In genomic region chr7:80844691-80845090, GRCm38 (mm10) we compare ENCODE assay signal across 26 mouse cellular contexts.
"Had no signal": no experiment of that assay in that cellular context is flagged by ENCODE, and none has a peak within 500 bp of the region (broad histone marks: within the 10 kb centered on the region; RNA-seq: fewer than 3 reads in every experiment).

No protein-coding gene starts in this region.

- H3K9me3 ChIP-seq: heart, embryonic 13.5 days; heart, embryonic 15.5 days; hindbrain, embryonic 15.5 days; kidney, embryonic 15.5 days; limb, embryonic 13.5 days; limb, embryonic 15.5 days; liver, embryonic 13.5 days; liver, embryonic 15.5 days had no signal

- H3K36me3 ChIP-seq: heart, embryonic 13.5 days; heart, embryonic 15.5 days; hindbrain, embryonic 15.5 days; kidney, embryonic 15.5 days; limb, embryonic 13.5 days; limb, embryonic 15.5 days; liver, embryonic 13.5 days; liver, embryonic 15.5 days had no signal

- H3K27me3 ChIP-seq: heart, embryonic 13.5 days; heart, embryonic 15.5 days; hindbrain, embryonic 15.5 days; kidney, embryonic 15.5 days; limb, embryonic 13.5 days; limb, embryonic 15.5 days; liver, embryonic 13.5 days; liver, embryonic 15.5 days had no signal

- ATAC-seq: hindbrain, postnatal 0 days; intestine, embryonic 16.5 days had no signal

- DNase-seq: gastrocnemius, postnatal 14 days; gastrocnemius, postnatal 36 days; heart, adult 11 months; heart, adult 2 months; heart, postnatal 14 days; heart, postnatal 36 days; kidney, adult 11 months; kidney, adult 2 months; kidney, adult 9 months; kidney, postnatal 14 days; kidney, postnatal 36 days; layer of hippocampus, adult 9-11 months; layer of hippocampus, postnatal 36 days; left cerebral cortex, postnatal 4 days; liver, embryonic 13.5 days had no signal

- H3K4me3 ChIP-seq: heart, adult 2 months; heart, embryonic 13.5 days; heart, embryonic 15.5 days; hindbrain, embryonic 15.5 days; kidney, embryonic 15.5 days; limb, embryonic 13.5 days; limb, embryonic 15.5 days; liver, embryonic 13.5 days; liver, embryonic 15.5 days had no signal

- H3K4me2 ChIP-seq: heart, embryonic 11.5 days; heart, embryonic 13.5 days; heart, embryonic 15.5 days; hindbrain, embryonic 15.5 days; kidney, embryonic 15.5 days; limb, embryonic 13.5 days; limb, embryonic 15.5 days; liver, embryonic 13.5 days; liver, embryonic 15.5 days had no signal

- H3K27ac ChIP-seq: heart, adult 2 months; heart, embryonic 13.5 days; heart, embryonic 15.5 days; hindbrain, embryonic 15.5 days; hindbrain, postnatal 0 days; kidney, embryonic 15.5 days; kidney, postnatal 0 days; limb, embryonic 13.5 days; limb, embryonic 15.5 days; liver, embryonic 13.5 days; liver, embryonic 15.5 days had no signal

- H3K4me1 ChIP-seq: hindbrain, embryonic 15.5 days; limb, embryonic 13.5 days; liver, embryonic 15.5 days had no signal

- H3K9ac ChIP-seq: heart, embryonic 13.5 days; heart, embryonic 15.5 days; hindbrain, embryonic 15.5 days; kidney, embryonic 15.5 days; limb, embryonic 13.5 days; limb, embryonic 15.5 days; liver, embryonic 13.5 days; liver, embryonic 15.5 days had no signal
